Mouse (Mus musculus) gastrocnemius, postnatal 25 days (tissue): ENCODE measurements around the gene Olfr466. TPM values are rescaled to one million over a fixed set of nuclear protein-coding genes. Genes with fewer than 3 reads are reported as not detected.

Source experiments
- DNase-seq: peaks from one replicate; pipeline ENCODE4 v3.0.0; 2022
- long read RNA-seq, 2 experiments: library from polyadenylated mRNA; stranded (forward); transcript quantifications; one replicate each; pipeline ENCODE4 v2.0.0; 2021
- total RNA-seq, 2 experiments: library from RNA; stranded (reverse); gene quantifications; 1 replicate in 1 of 2; 2 replicates in 1 of 2; pipeline ENCODE4 v1.2.3; 2021

Olfr466 gene
- not detected for total RNA-seq
- long read RNA-seq, experiment 1, result 0 reads
- long read RNA-seq, experiment 2, result 0 reads

- DNase-seq, result no peak
Measured at GRCm38 (mm10) chr13:65149940-65150339, at the start of gene Olfr466. Gene Olfr466, plus strand, starts transcription at chr13:65150240.

GRCm38 (mm10) chr13:65100678-65101077 is 49.4 kb upstream of the Olfr466 start:
- DNase-seq, result no peak

GRCm38 (mm10) chr13:65101232-65101631 is 48.8 kb upstream of the Olfr466 start:
- no peak for DNase-seq

- no peak for DNase-seq
Measured at GRCm38 (mm10) chr13:65111961-65112360, 38.1 kb upstream of the Olfr466 start.

GRCm38 (mm10) chr13:65112459-65113110 is 37.5 kb upstream of the Olfr466 start, which contains the start of gene Mfsd14b:
Gene Mfsd14b, minus strand, starts transcription at chr13:65112975.
- peak; percentile 83 for DNase-seq

GRCm38 (mm10) chr13:65113239-65113638 is 36.8 kb upstream of the Olfr466 start:
- DNase-seq, result no peak

- no peak for DNase-seq
Measured at GRCm38 (mm10) chr13:65120984-65121383, 29.1 kb upstream of the Olfr466 start.

GRCm38 (mm10) chr13:65122111-65122510 is 27.9 kb upstream of the Olfr466 start:
- no peak for DNase-seq

- DNase-seq, result no peak
Measured at GRCm38 (mm10) chr13:65127063-65127847, 22.8 kb upstream of the Olfr466 start.

GRCm38 (mm10) chr13:65137789-65138188 is 12.3 kb upstream of the Olfr466 start, which contains the start of gene Olfr465-ps1:
Gene Olfr465-ps1, plus strand, starts transcription at chr13:65138089.
- no peak for DNase-seq

GRCm38 (mm10) chr13:65174102-65174501 is 24.1 kb downstream of the Olfr466 start:
- DNase-seq, result no peak

GRCm38 (mm10) chr13:65175734-65176471 is 25.9 kb downstream of the Olfr466 start:
- DNase-seq, result no peak

GRCm38 (mm10) chr13:65176472-65177091 is 26.5 kb downstream of the Olfr466 start:
- no peak for DNase-seq

GRCm38 (mm10) chr13:65200667-65201066 is 50.6 kb downstream of the Olfr466 start:
- no peak for DNase-seq

Other genes with a start within 250 kb of the Olfr466 start
- gene Cntnap3, start 246.3 kb upstream of the Olfr466 start, total RNA-seq, result not detected
- gene Spata31, start 232.8 kb upstream of the Olfr466 start, total RNA-seq, result not detected
- gene Spata31d1c, start 117.2 kb upstream of the Olfr466 start, total RNA-seq, result not detected
- not detected for gene Prss47, start 97.5 kb upstream of the Olfr466 start, total RNA-seq
- gene Mfsd14b, start 37.3 kb upstream of the Olfr466 start, total RNA-seq, result 1 to 10 TPM; 7.5 to 8.3 TPM
- not detected for gene Olfr465-ps1, start 12.2 kb upstream of the Olfr466 start, total RNA-seq
- not detected for gene Nlrp4f, start 55.7 kb downstream of the Olfr466 start, total RNA-seq
- not detected for gene Gm10775, start 109.3 kb downstream of the Olfr466 start, total RNA-seq
- gene Zfp369, start 128.6 kb downstream of the Olfr466 start, total RNA-seq, result 10 to 100 TPM in 1 of 2 experiments, 1 to 10 TPM in 1; 8.4 to 10.6 TPM